Mouse (Mus musculus) E14TG2a.4 (cell line): Measurements from ENCODE around the gene Nudt6.

ENCODE experiments used
- CTCF ChIP-seq: conservative IDR thresholded peaks from 2 replicates; pipeline ENCODE4 v1.5.1; 2014; ENCODE audit warnings: low read length
- POU5F1 ChIP-seq: IDR thresholded peaks from 2 replicates; pipeline ENCODE4 v1.6.1; 2014; ENCODE audit warnings: low read length, borderline replicate concordance

DNA sequence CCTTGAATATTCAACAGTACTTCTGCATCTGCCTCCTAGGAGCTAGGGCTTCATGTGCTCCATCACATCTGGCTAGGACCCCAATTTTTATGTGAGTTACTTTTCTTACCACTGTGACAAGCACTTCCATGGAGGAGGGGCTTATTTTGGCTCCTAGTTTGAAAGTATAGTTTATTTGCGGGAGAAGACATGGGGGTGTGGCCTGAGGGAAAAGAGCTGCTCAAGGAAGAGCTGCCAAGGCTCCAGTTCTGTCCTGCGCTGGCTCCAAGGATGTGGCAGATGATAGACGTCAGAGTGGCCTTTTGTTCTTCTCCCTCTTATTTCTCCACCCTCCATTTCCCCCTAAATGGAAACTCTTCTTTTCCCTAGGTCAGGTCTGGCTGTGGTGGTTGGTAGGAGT, 54.0 kb downstream of the Nudt6 start:
- TF ChIP-seq CTCF (no peak), POU5F1 (no peak)
